Mouse (Mus musculus) ES-CJ7 (cell line): Measurements from ENCODE around the gene Gm572.

ENCODE experiments used
- DNase-seq: peaks from one replicate; pipeline ENCODE4 v3.0.0; 2011; ENCODE audit warnings: low read depth, low spot score

Gene Gm572

GRCm38 (mm10) chr4:148625756-148626622 is 17.1 kb upstream of the Gm572 start:
- peak; percentile 72 for DNase-seq

- DNase-seq: peak; percentile 96
Measured at GRCm38 (mm10) chr4:148626623-148627185, 16.4 kb upstream of the Gm572 start, which contains the start of gene Tardbp. TSS of gene Tardbp (minus strand) at chr4:148627019.

- no peak for DNase-seq
Measured at GRCm38 (mm10) chr4:148627246-148627645, 15.9 kb upstream of the Gm572 start.

- no peak for DNase-seq
Measured at GRCm38 (mm10) chr4:148632013-148632692, 11.0 kb upstream of the Gm572 start.

DNA sequence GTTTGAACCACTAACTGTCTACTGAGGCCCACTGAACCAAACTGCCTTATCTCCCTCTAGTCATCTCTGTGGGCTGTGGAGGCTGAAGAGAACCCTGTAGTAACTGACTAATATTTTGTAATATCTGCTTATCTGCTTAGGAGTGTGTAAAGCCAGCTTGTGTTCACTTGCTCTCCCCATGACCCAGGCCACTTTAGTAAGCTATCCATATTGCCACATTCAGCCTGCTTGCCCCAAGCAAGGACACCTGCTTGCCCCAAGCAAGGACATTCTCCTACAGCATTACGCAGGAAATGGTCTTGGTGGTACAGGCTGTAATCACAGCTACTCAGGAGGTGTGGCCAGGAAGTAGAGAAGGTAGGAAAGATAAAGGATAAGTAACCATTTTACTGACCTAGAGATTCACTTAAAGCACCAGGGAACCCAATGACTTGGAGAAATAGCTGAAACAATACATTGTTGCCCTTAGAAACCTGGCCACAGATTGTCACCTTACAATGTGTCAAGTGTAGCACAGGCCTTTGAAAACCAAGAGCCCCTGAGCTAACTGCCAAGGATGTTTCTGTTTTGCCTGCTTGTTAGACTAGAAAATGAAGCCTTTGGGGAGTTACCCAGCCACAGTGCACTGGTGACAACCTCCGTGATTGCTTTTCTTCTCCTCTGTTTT is 9.6 kb upstream of the Gm572 start:
- DNase-seq: no peak

DNA sequence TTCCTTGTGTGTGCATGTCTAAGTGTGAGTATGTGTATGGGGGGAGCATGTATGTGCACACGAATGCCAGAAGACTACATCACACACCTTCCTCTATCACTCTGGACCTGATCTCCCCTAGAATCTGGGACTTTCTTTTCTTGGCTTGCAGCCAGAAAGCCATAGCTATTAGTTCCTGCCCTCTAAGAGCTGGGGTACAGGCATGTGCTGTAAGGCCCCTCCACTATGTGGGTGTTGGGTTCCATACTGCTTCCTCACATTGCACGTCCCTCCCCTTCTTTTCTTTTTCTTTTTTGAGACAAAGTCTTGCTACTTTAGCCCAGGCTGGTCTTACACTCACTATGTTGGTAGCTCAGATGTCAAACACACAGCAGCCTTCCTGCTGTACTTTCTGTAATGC is 7.8 kb upstream of the Gm572 start:
- DNase-seq: no peak

DNA sequence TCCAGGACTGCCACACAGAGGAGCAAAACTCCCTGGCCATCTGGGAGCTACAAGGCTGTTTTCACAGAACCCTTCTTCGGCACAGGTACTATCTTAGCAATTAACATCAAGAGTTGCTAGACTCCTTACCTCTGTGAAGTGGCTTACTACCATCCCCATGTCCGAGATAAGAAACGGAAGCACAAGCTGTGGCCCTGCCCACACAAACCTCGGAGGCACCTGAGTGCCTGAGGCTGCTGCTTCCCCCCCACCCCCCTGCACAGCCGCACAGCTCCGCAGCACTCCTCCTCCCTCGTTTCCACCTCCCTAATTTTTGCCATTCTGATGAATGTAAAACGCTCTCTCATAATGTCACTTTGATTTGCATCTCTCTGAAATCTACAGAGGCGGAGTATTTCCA is 4.8 kb upstream of the Gm572 start:
- DNase-seq: no peak

GRCm38 (mm10) chr4:148639455-148639854 is 3.7 kb upstream of the Gm572 start:
- DNase-seq: no peak

- DNase-seq: no peak
Measured at GRCm38 (mm10) chr4:148641121-148641520, 2.0 kb upstream of the Gm572 start.

DNA sequence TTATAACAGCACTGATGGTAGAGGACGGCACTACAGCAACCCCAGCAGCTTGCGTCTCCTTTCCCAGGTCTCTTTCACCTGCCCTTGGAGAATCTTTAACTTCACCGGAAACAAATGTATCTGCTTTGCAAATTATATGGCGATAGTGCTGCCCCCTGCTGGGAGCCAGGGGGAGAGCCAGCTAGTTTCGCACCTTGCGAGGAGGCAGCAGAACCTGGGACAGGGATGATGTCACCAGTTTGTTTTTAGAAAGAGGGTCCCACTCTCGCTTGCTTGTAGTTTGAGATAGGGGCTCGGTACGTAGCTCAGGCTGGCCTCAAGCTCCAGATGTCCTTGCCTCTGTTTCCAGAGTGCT is 1.0 kb downstream of the Gm572 start:
- peak; percentile 88 for DNase-seq

DNA sequence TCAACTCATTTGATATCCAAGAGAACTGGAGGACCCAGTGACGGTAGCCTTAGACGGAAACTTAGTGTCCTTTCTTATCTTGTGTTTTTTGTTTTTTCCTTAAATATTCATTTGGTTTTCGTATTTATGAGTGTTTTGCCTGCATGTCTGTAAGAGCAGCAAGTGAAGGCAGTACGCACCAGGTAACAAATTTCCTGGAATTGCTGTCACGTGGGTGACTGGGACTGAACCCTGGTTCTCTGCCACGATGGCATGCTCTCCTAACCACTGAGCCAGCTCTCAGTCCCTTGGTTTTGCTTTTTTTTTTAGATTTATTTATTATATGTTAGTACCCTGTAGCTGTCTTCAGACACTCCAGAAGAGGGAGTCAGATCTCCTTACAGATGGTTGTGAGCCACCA is 1.8 kb downstream of the Gm572 start:
- no peak for DNase-seq

GRCm38 (mm10) chr4:148646616-148647015 is 3.5 kb downstream of the Gm572 start:
- DNase-seq: no peak

DNA sequence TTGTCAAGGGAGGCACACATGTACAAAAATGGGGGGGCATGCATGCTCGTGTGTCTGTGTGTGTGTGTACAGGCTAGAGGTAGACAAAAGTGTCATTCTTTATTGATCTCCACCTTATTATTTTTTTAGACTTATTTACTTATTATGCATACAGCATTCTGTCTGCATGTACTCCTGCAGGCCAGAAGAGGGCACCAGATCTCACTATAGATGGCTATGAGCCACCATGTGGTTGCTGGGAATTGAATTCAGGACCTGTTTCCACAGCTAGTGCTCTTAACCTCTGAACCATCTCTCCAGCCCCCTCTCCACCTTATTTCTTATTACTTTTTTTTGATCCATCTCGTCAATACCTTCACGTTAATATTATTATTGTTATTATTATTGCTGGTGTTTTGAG is 6.2 kb downstream of the Gm572 start:
- DNase-seq: peak; percentile 49

GRCm38 (mm10) chr4:148651045-148651444 is 7.9 kb downstream of the Gm572 start:
- peak; percentile 55 for DNase-seq

DNA sequence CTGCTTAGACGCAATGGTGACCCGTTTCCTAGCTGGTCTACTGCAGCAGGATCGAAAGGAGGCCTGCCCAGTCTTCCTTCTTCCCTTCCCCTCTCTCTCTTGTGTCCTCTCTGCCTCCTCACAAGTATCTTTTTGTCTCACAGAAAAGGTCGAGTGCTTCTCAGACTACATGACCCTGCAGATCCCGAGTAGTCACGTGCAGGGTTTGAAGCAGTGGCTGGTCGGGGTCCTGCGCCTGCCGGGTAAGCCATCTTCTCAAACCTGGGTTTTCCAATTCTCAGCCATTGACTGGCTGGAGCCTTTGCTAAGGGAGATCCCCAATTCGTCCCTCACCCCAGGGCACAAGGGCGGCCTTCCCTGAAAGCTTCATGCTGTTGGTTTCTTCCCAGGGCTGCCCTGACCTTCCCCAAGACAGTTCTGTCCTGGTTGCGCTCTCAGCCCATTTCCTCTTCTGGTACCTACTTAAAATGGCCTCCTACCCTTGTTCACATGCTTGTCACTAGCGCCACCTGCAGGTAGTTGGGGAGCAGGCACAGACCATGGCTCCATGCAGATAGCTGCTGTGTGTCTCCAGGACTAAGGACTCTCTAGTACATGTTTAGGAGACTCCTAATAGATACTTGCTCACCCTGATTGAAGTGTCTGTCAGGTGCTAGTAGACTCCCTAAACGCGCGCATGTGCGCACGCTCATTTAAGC is 11.7 kb downstream of the Gm572 start:
- peak; percentile 93 for DNase-seq

- no peak for DNase-seq
Measured at GRCm38 (mm10) chr4:148656691-148657258, 13.7 kb downstream of the Gm572 start.

- no peak for DNase-seq
Measured at GRCm38 (mm10) chr4:148657776-148658175, 14.7 kb downstream of the Gm572 start.

- no peak for DNase-seq
Measured at GRCm38 (mm10) chr4:148660174-148660573, 17.1 kb downstream of the Gm572 start.

DNA sequence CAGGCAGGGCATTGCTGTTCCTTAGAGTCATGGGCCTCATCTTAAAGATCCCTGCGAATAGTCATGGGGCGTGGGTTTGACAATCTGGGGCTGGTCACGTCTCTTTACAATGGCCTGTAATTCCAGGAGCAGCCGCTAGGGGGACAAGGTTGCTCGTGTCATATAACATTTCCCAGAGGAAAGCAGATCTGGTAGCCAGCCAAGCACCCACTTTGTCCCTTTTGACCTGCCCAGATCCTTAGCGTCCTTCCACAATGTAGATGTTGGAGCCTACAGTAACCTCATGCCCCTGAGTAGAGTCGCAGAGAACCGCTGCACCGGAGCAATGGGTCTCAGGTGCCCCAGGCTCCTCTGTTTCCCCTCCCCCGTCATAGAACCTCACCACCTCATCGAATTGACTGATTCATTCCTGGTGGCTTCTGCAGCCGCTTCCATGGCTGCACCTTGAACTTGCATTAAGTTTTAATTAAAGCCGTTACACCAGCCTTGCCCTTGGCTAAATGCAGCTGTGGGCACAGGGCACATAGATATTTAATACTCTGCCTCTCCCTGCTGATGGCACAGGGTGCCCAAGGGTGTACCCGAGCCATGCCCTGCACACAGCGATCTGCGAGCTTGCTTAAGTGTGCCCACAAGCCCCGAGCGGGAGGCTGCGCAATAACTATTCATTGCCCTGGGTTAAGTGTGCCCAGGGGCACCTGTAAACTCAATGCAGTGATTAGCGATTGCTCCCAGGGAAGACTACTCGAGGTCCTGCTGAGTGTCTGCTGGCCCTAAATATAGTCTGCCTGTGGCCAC is 19.2 kb downstream of the Gm572 start:
- DNase-seq: peak; percentile 61

- no peak for DNase-seq
Measured at GRCm38 (mm10) chr4:148663326-148663725, 20.2 kb downstream of the Gm572 start.
